Mouse (Mus musculus) lung, postnatal 36 days (tissue): ENCODE data around the gene Ttll8.

Source experiments
- DNase-seq: peaks from one replicate; pipeline ENCODE4 v3.0.0; 2022; ENCODE audit warnings: mixed read lengths

The Ttll8 gene

GRCm38 (mm10) chr15:88921131-88921991, 32.9 kb downstream of the Ttll8 start:
- DNase-seq: peak; percentile 93

GRCm38 (mm10) chr15:88920065-88920464, 34.2 kb downstream of the Ttll8 start:
- DNase-seq: no peak

GRCm38 (mm10) chr15:88919328-88919727, 34.9 kb downstream of the Ttll8 start:
- DNase-seq: peak; percentile 39

GRCm38 (mm10) chr15:88917126-88917525, 37.1 kb downstream of the Ttll8 start:
- no peak for DNase-seq

GRCm38 (mm10) chr15:88916366-88916765, 37.9 kb downstream of the Ttll8 start:
- no peak for DNase-seq

GRCm38 (mm10) chr15:88915046-88915445, 39.2 kb downstream of the Ttll8 start:
- DNase-seq: no peak

GRCm38 (mm10) chr15:88906347-88906746, 47.9 kb downstream of the Ttll8 start:
- no peak for DNase-seq

GRCm38 (mm10) chr15:88904056-88904811, 50.0 kb downstream of the Ttll8 start:
- no peak for DNase-seq

- DNase-seq: peak; percentile 17
Observed at GRCm38 (mm10) chr15:88903086-88903485, 51.1 kb downstream of the Ttll8 start.

- peak; percentile 60 for DNase-seq
Observed at GRCm38 (mm10) chr15:88902200-88902875, 51.9 kb downstream of the Ttll8 start.

- DNase-seq: no peak
Observed at GRCm38 (mm10) chr15:88896341-88896980, 57.8 kb downstream of the Ttll8 start.

GRCm38 (mm10) chr15:88895891-88896290, 58.3 kb downstream of the Ttll8 start:
- DNase-seq: no peak

- DNase-seq: no peak
Observed at GRCm38 (mm10) chr15:88895119-88895518, 59.1 kb downstream of the Ttll8 start.

- DNase-seq: no peak
Observed at GRCm38 (mm10) chr15:88892876-88893275, 61.3 kb downstream of the Ttll8 start.

- DNase-seq: no peak
Observed at GRCm38 (mm10) chr15:88892252-88892651, 62.0 kb downstream of the Ttll8 start.

GRCm38 (mm10) chr15:88891676-88892040, 62.6 kb downstream of the Ttll8 start:
- no peak for DNase-seq

- peak; percentile 92 for DNase-seq
Observed at GRCm38 (mm10) chr15:88890751-88891675, 63.2 kb downstream of the Ttll8 start.

GRCm38 (mm10) chr15:88889994-88890393, 64.2 kb downstream of the Ttll8 start:
- DNase-seq: no peak

- DNase-seq: no peak
Observed at GRCm38 (mm10) chr15:88889032-88889431, 65.2 kb downstream of the Ttll8 start.

GRCm38 (mm10) chr15:88885376-88885775, 68.8 kb downstream of the Ttll8 start:
- DNase-seq: no peak

- DNase-seq: no peak
Observed at GRCm38 (mm10) chr15:88883342-88883741, 70.9 kb downstream of the Ttll8 start.

GRCm38 (mm10) chr15:88882851-88883250, 71.4 kb downstream of the Ttll8 start:
- peak; percentile 69 for DNase-seq
